Mouse (Mus musculus) cerebellum, adult 2 months (tissue): ENCODE measurements at regions not wholly inside any gene's neighbourhood (a gene's known extent, or its start where the extent isn't known, plus 50 kb on each side); places are given as distances from the start of the nearest gene placed in this dataset.
A peak's percentile ranks its signal among the peaks of the same experiment; 100 is the strongest.

Experiments
- DNase-seq, 2 experiments: peaks; one replicate each; pipeline ENCODE4 v3.0.0; 2021
- H3K27ac ChIP-seq: fragments of 200-500 bp; 2 replicates; pipeline ENCODE4 v1.5.1; 2012; ENCODE audit warnings: low read length, control low read depth, inconsistent platforms; ENCODE audit not compliant: insufficient read depth
- H3K27me3 ChIP-seq: fragments of 200-500 bp; 2 replicates; pipeline ENCODE4 v1.6.1; 2012; ENCODE audit warnings: inconsistent platforms, mild to moderate bottlenecking, low read length, moderate library complexity; ENCODE audit not compliant: control insufficient read depth, insufficient read depth
- H3K4me1 ChIP-seq: fragments of 200-500 bp; 2 replicates; pipeline ENCODE4 v1.6.1; 2011; ENCODE audit warnings: low read length; ENCODE audit not compliant: control insufficient read depth, insufficient read depth
- H3K4me3 ChIP-seq: fragments of 200-500 bp; replicated peaks from 2 replicates; pipeline ENCODE3; 2011; ENCODE audit warnings: mild to moderate bottlenecking, low read depth, low read length, control low read depth; ENCODE audit not compliant: insufficient read depth
- CTCF ChIP-seq: fragments of 200-500 bp; IDR thresholded peaks from 2 replicates; pipeline ENCODE4 v1.5.1; 2011; ENCODE audit warnings: low read depth, mild to moderate bottlenecking, control low read depth, low read length, moderate library complexity, borderline replicate concordance; ENCODE audit not compliant: insufficient read depth
- POLR2A ChIP-seq: fragments of 200-500 bp; IDR thresholded peaks from 2 replicates; pipeline ENCODE4 v1.6.1; 2011; ENCODE audit warnings: low read length, control low read depth, borderline replicate concordance; ENCODE audit not compliant: insufficient read depth
- WGBS: fragments of 180-500 bp; shearing (Covaris S2); methylation state at CpG from one replicate; pipeline ENCODE4 v1.1.7; 2018; 5-methylcytosine and 5-hydroxymethylcytosine counted together

GRCm38 (mm10) chr8:90463708-90464107 is 115.6 kb upstream of the Tox3 start:
- no peak overlapping the region for H3K27ac ChIP-seq
- no peaks in the 10 kb centered on the region for H3K4me1 ChIP-seq
- TF ChIP-seq CTCF, result no peak
- TF ChIP-seq POLR2A, result no peak
- no peak for DNase-seq
- H3K4me3 ChIP-seq, result no peak overlapping the region
- 69% methylated on average over 1 of the region's 1 CpGs for WGBS
- H3K27me3 ChIP-seq, result no peaks in the 10 kb centered on the region; the same call in 1 of the 2 replicates

GRCm38 (mm10) chr8:90455321-90455720 is 107.2 kb upstream of the Tox3 start:
- Histone ChIP-seq H3K27me3 (no peaks in the 10 kb centered on the region), H3K4me1 (no peaks in the 10 kb centered on the region), H3K4me3 (no peak overlapping the region), H3K27ac (no peak overlapping the region)
- 87% methylated on average over 2 of the region's 2 CpGs for WGBS
- no peak for DNase-seq
- TF ChIP-seq CTCF, result no peak
- TF ChIP-seq POLR2A, result no peak

- WGBS, result 77% methylated on average over 5 of the region's 5 CpGs
- no peaks in the 10 kb centered on the region for H3K4me1 ChIP-seq
- no peaks in the 10 kb centered on the region for H3K27me3 ChIP-seq
- no peak for DNase-seq
- H3K4me3 ChIP-seq, result no peak overlapping the region
- TF ChIP-seq CTCF (no peak), POLR2A (no peak)
- no peak overlapping the region for H3K27ac ChIP-seq
Measured at GRCm38 (mm10) chr8:90454130-90454529, 106.0 kb upstream of the Tox3 start.

GRCm38 (mm10) chr8:90441058-90441851 is 93.1 kb upstream of the Tox3 start:
- Histone ChIP-seq H3K27me3 (no peaks in the 10 kb centered on the region), H3K27ac (no peak overlapping the region), H3K4me3 (no peak overlapping the region), H3K4me1 (no peaks in the 10 kb centered on the region)
- DNase-seq, result no peak
- TF ChIP-seq CTCF (no peak), POLR2A (no peak)
- 56% methylated on average over 9 of the region's 9 CpGs for WGBS

GRCm38 (mm10) chr8:90414021-90414420 is 65.9 kb upstream of the Tox3 start:
- no peaks in the 10 kb centered on the region for H3K4me1 ChIP-seq
- no peak overlapping the region for H3K4me3 ChIP-seq
- H3K27me3 ChIP-seq, result no peaks in the 10 kb centered on the region
- no peak for TF ChIP-seq POLR2A
- TF ChIP-seq CTCF, result no peak
- H3K27ac ChIP-seq, result no peak overlapping the region
- 12% methylated on average over 2 of the region's 2 CpGs for WGBS
- peak; percentile 46 to 79 for DNase-seq
